Mouse (Mus musculus) c-Kit-positive CD71-positive TER-119-negative erythroid progenitor cells, embryonic 14.5 days (primary cell): ENCODE measurements around the gene Sgip1.

Experiments
- DNase-seq: peaks from one replicate; pipeline ENCODE4 v3.0.0-alpha.2; 2013; ENCODE audit warnings: low read depth

Gene Sgip1

GRCm38 (mm10) chr4:102977778-102978321 lies 236.8 kb downstream of the Sgip1 start:
- DNase-seq, result no peak

- no peak for DNase-seq
Measured at GRCm38 (mm10) chr4:102978440-102978839, 237.3 kb downstream of the Sgip1 start, which contains the start of gene Tctex1d1. Tctex1d1 (plus strand) TSS chr4:102978606.

- DNase-seq, result no peak
Measured at GRCm38 (mm10) chr4:102979385-102979784, 238.3 kb downstream of the Sgip1 start.

GRCm38 (mm10) chr4:102981709-102982108 lies 240.6 kb downstream of the Sgip1 start:
- no peak for DNase-seq

- DNase-seq, result peak; percentile 10
Measured at GRCm38 (mm10) chr4:102986173-102986572, 245.1 kb downstream of the Sgip1 start.

- peak; percentile 44 for DNase-seq
Measured at GRCm38 (mm10) chr4:102986917-102987316, 245.8 kb downstream of the Sgip1 start.

- no peak for DNase-seq
Measured at GRCm38 (mm10) chr4:102987325-102987724, 246.2 kb downstream of the Sgip1 start.

GRCm38 (mm10) chr4:102987756-102988155 lies 246.7 kb downstream of the Sgip1 start:
- DNase-seq, result no peak

GRCm38 (mm10) chr4:102988526-102988925 lies 247.4 kb downstream of the Sgip1 start:
- DNase-seq, result no peak

- DNase-seq, result no peak
Measured at GRCm38 (mm10) chr4:102989391-102989790, 248.3 kb downstream of the Sgip1 start.

- DNase-seq, result no peak
Measured at GRCm38 (mm10) chr4:102990016-102990415, 248.9 kb downstream of the Sgip1 start.

GRCm38 (mm10) chr4:102990595-102991340 lies 249.7 kb downstream of the Sgip1 start:
- no peak for DNase-seq

GRCm38 (mm10) chr4:102991685-102992084 lies 250.6 kb downstream of the Sgip1 start:
- no peak for DNase-seq

- no peak for DNase-seq
Measured at GRCm38 (mm10) chr4:103004681-103005080, 263.6 kb downstream of the Sgip1 start.

GRCm38 (mm10) chr4:103005190-103005945 lies 264.3 kb downstream of the Sgip1 start:
- DNase-seq, result no peak

- no peak for DNase-seq
Measured at GRCm38 (mm10) chr4:103006266-103006665, 265.2 kb downstream of the Sgip1 start.

GRCm38 (mm10) chr4:103006943-103007418 lies 265.9 kb downstream of the Sgip1 start:
- DNase-seq, result no peak

GRCm38 (mm10) chr4:103010734-103011133 lies 269.6 kb downstream of the Sgip1 start:
- DNase-seq, result no peak

- DNase-seq, result no peak
Measured at GRCm38 (mm10) chr4:103011823-103012222, 270.7 kb downstream of the Sgip1 start.

- DNase-seq, result no peak
Measured at GRCm38 (mm10) chr4:103013490-103013889, 272.4 kb downstream of the Sgip1 start.
